Mouse (Mus musculus) NIH3T3 (cell line): ENCODE results near the gene Acsl4.

ENCODE experiments used
- DNase-seq: peaks from one replicate; pipeline ENCODE4 v3.0.0-alpha.2; 2012; ENCODE audit warnings: low read depth

Gene Acsl4

GRCm38 (mm10) chrX:142358427-142358826 is 31.9 kb downstream of the Acsl4 start:
- DNase-seq: no peak

- no peak for DNase-seq
Measured at GRCm38 (mm10) chrX:142336207-142336606, 54.1 kb downstream of the Acsl4 start.

GRCm38 (mm10) chrX:142335502-142335901 is 54.8 kb downstream of the Acsl4 start:
- DNase-seq: no peak

- DNase-seq: peak; percentile 37
Measured at GRCm38 (mm10) chrX:142325760-142326159, 64.6 kb downstream of the Acsl4 start.

GRCm38 (mm10) chrX:142316106-142316505 is 74.2 kb downstream of the Acsl4 start:
- DNase-seq: no peak

GRCm38 (mm10) chrX:142315270-142315669 is 75.1 kb downstream of the Acsl4 start:
- no peak for DNase-seq

GRCm38 (mm10) chrX:142314307-142315024 is 75.9 kb downstream of the Acsl4 start:
- peak; percentile 85 for DNase-seq

- DNase-seq: no peak
Measured at GRCm38 (mm10) chrX:142310431-142310830, 79.9 kb downstream of the Acsl4 start.

GRCm38 (mm10) chrX:142305869-142306581 is 84.3 kb downstream of the Acsl4 start, which contains the start of gene Kcne1l:
Gene Kcne1l, minus strand, starts transcription at chrX:142306294.
- no peak for DNase-seq

- no peak for DNase-seq
Measured at GRCm38 (mm10) chrX:142305010-142305868, 85.1 kb downstream of the Acsl4 start.

GRCm38 (mm10) chrX:142304592-142304991 is 85.7 kb downstream of the Acsl4 start:
- no peak for DNase-seq

GRCm38 (mm10) chrX:142303456-142303855 is 86.9 kb downstream of the Acsl4 start:
- no peak for DNase-seq

GRCm38 (mm10) chrX:142285905-142286304 is 104.4 kb downstream of the Acsl4 start:
- no peak for DNase-seq

GRCm38 (mm10) chrX:142276573-142276972 is 113.8 kb downstream of the Acsl4 start:
- no peak for DNase-seq

GRCm38 (mm10) chrX:142276031-142276430 is 114.3 kb downstream of the Acsl4 start:
- DNase-seq: no peak
